Mouse (Mus musculus) C2C12 (cell line): ENCODE measurements at regions not wholly inside any gene's neighbourhood (a gene's known extent, or its start where the extent isn't known, plus 50 kb on each side); places are given as distances from the start of the nearest gene placed in this dataset.

Source experiments
- H3K27me3 ChIP-seq: one replicate; pipeline ENCODE4 v1.6.1; 2011; ENCODE audit not compliant: control insufficient read depth, insufficient read depth, insufficient read length
- H3K36me3 ChIP-seq: one replicate; pipeline ENCODE4 v1.6.1; 2011; ENCODE audit not compliant: control insufficient read depth, insufficient read depth
- H3K4me3 ChIP-seq: one replicate; pipeline ENCODE4 v1.5.1; 2011; ENCODE audit warnings: mild to moderate bottlenecking, control low read depth; ENCODE audit not compliant: poor library complexity, insufficient read depth, severe bottlenecking
- H3K79me2 ChIP-seq: one replicate; pipeline ENCODE4 v1.6.1; 2011; ENCODE audit not compliant: control insufficient read depth, insufficient read depth
- H3K79me3 ChIP-seq: one replicate; pipeline ENCODE4 v1.6.1; 2011; ENCODE audit warnings: low read depth, control low read depth
- H3ac ChIP-seq: one replicate; pipeline ENCODE3; 2011; ENCODE audit warnings: low read depth; ENCODE audit not compliant: control insufficient read depth, insufficient read length
- CEBPB ChIP-seq: IDR thresholded peaks from one replicate; pipeline ENCODE4 v1.6.1; 2011; ENCODE audit warnings: low read depth, mild to moderate bottlenecking, control low read depth, moderate library complexity
- CTCF ChIP-seq: IDR thresholded peaks from one replicate; pipeline ENCODE4 v1.5.1; 2011; ENCODE audit not compliant: control insufficient read depth, insufficient read depth, insufficient read length
- FOSL1 ChIP-seq: IDR thresholded peaks from one replicate; pipeline ENCODE4 v1.8.0; 2011; ENCODE audit warnings: mild to moderate bottlenecking, low read length; ENCODE audit not compliant: poor library complexity, insufficient read depth, severe bottlenecking
- MAX ChIP-seq: IDR thresholded peaks from one replicate; pipeline ENCODE4 v1.6.1; 2011; ENCODE audit warnings: mild to moderate bottlenecking, control low read depth
- MYOD1 ChIP-seq: IDR thresholded peaks from one replicate; pipeline ENCODE4 v1.6.1; 2011; ENCODE audit warnings: low read depth; ENCODE audit not compliant: control insufficient read depth, insufficient read length
- MYOG ChIP-seq: IDR thresholded peaks from one replicate; pipeline ENCODE4 v1.6.1; 2011; ENCODE audit not compliant: control insufficient read depth, insufficient read length; ENCODE audit errors: extremely low read depth
- USF1 ChIP-seq: IDR thresholded peaks from one replicate; pipeline ENCODE4 v1.6.1; 2011; ENCODE audit warnings: low read depth, mild to moderate bottlenecking, control low read depth, moderate library complexity

DNA sequence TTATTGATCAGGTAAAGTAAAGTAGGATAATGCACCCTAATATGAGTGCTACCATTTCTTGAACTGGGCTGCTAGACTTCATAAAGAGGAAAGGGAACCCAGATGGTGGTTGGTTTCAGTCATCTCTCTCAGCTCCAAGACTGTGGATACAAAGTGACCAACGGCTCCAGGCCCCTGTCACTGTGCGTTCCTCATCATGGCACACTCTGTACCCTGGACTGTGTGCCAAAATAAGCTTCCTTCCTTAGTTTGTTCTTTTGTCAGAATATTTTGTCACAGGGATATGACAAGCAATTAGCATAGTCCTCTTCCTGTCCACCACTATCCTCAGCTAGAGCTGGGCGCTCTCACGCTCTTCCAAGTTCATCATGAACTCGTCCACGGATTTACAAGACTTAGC lies 620.9 kb downstream of the Tox3 start:
- H3K79me3 ChIP-seq, result no peaks in the 10 kb centered on the region
- no peaks in the 10 kb centered on the region for H3K27me3 ChIP-seq
- no peak for TF ChIP-seq CTCF
- no peak for TF ChIP-seq MYOD1
- no peak for TF ChIP-seq USF1
- no peak for TF ChIP-seq FOSL1
- TF ChIP-seq MAX, result no peak
- no peak for TF ChIP-seq MYOG
- no peak for TF ChIP-seq CEBPB
- H3K4me3 ChIP-seq, result no peak overlapping the region
- no peaks in the 10 kb centered on the region for H3K79me2 ChIP-seq
- no peaks in the 10 kb centered on the region for H3K36me3 ChIP-seq
- H3ac ChIP-seq, result no peak overlapping the region

DNA sequence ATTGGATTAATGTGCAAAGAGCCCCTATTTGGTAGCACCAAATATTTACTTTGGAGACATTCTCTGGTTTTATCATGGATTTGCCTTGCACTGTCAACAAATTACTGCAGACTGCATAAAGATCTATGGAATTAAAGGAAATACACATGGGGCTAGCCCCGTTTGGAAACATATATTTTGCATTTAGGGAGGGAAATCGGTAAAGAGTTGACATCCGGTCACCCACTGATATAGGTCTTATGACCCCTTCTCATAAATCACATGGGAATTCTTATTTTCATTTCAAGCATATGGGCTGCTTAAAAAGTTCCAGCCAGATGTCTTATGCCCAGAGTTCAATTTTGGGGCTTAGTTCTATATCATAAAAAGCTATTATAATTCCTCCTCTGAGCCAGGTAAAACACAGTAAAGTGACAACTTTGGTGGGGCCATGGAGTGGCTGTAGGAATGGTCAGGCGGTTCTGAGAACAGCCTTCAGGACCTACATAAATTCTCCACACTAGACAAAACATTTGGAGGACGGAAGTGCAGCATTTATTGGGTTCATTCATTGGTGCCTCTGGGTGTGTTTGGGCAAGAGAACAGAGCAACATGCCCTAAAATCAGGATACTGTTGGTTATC lies 626.3 kb downstream of the Tox3 start:
- TF ChIP-seq FOSL1 (no peak), MYOG (no peak), MYOD1 (no peak), CTCF (no peak), MAX (no peak), CEBPB (no peak), USF1 (no peak)
- H3K79me3 ChIP-seq, result no peaks in the 10 kb centered on the region
- H3K79me2 ChIP-seq, result no peaks in the 10 kb centered on the region
- no peaks in the 10 kb centered on the region for H3K36me3 ChIP-seq
- H3K4me3 ChIP-seq, result no peak overlapping the region
- no peak overlapping the region for H3ac ChIP-seq
- H3K27me3 ChIP-seq, result no peaks in the 10 kb centered on the region

DNA sequence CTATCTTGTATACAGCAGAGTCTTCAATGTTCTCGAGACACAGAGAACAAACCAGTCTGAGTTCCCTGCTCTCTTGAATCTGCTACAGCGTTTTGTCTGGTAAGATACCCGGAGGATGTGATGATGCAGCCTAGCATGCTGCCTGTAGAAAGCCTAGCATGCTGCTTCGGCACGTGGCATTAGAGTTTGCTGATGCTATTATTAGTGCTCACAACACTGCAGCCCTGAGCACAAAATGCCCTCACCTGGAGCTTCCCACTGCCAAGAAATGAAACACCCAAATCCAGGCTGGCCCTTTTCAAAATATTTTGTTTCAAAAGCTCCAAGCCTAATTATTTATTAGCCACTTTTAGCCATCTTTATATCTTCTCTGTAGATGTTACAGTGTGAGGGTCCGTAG lies 634.3 kb downstream of the Tox3 start:
- H3K27me3 ChIP-seq, result no peaks in the 10 kb centered on the region
- H3ac ChIP-seq, result no peak overlapping the region
- TF ChIP-seq CEBPB, result no peak
- no peaks in the 10 kb centered on the region for H3K36me3 ChIP-seq
- no peaks in the 10 kb centered on the region for H3K79me2 ChIP-seq
- H3K79me3 ChIP-seq, result no peaks in the 10 kb centered on the region
- H3K4me3 ChIP-seq, result no peak overlapping the region

DNA sequence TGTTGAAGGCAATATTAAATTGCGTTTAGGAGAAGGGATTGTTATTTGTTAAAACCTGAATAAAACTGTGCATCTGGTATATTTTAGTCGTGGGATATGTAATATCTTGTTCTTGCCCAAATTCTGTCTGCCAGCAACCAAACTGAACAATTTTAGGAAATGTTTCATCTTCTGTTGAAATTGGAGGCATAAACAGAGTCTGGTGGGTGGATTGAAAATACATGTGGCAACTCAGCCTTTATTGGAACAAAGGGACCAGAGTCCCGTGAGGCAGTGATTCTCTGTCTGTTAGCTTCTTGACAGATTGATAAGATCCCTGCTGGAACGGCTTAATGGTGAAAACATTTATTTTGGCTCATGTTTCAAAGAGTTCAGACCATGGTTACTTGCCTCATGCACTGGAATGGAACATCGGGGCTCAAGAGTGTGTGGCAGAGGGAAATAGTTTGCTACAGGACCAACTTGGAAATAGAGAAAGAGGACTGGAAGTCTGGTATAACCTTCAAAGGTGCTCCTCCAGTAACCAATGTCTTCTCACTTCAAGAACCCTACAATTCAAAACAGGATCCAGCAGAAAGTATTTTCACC lies 640.7 kb downstream of the Tox3 start:
- TF ChIP-seq CTCF (no peak), CEBPB (no peak), USF1 (no peak), FOSL1 (no peak), MAX (no peak), MYOG (no peak), MYOD1 (no peak)
- no peak overlapping the region for H3K4me3 ChIP-seq

DNA sequence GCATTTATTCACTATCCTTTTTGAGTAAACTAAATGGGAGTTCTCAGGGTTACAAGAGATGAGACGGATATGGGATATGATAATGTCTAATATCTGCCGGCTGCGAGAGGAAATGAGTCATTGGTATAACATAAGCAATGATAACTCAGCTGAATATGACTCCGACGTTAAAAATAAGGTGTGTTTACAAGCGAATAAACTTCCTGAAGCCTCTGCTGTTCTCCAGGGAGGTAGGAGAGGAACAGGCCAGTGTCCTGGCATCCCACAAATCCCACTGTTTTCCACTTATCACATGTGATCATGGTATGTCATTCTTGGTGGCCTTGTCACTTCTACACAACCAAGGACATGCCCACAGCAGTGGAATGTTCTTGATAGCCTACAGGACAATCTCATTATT lies 641.7 kb upstream of the Sall1 start:
- Histone ChIP-seq H3K4me3 (no peak overlapping the region), H3ac (no peak overlapping the region), H3K27me3 (no peaks in the 10 kb centered on the region), H3K79me3 (no peaks in the 10 kb centered on the region), H3K79me2 (no peaks in the 10 kb centered on the region), H3K36me3 (no peaks in the 10 kb centered on the region)
- no peak for TF ChIP-seq USF1
- no peak for TF ChIP-seq MYOG
- no peak for TF ChIP-seq MYOD1
- no peak for TF ChIP-seq CEBPB
- no peak for TF ChIP-seq CTCF
- no peak for TF ChIP-seq FOSL1
- TF ChIP-seq MAX, result no peak

More for the DNA sequence above, 640.7 kb downstream of the Tox3 start:
- no peaks in the 10 kb centered on the region for H3K79me3 ChIP-seq
- no peaks in the 10 kb centered on the region for H3K27me3 ChIP-seq
- no peaks in the 10 kb centered on the region for H3K36me3 ChIP-seq
- H3K79me2 ChIP-seq, result no peaks in the 10 kb centered on the region
- no peak overlapping the region for H3ac ChIP-seq

DNA sequence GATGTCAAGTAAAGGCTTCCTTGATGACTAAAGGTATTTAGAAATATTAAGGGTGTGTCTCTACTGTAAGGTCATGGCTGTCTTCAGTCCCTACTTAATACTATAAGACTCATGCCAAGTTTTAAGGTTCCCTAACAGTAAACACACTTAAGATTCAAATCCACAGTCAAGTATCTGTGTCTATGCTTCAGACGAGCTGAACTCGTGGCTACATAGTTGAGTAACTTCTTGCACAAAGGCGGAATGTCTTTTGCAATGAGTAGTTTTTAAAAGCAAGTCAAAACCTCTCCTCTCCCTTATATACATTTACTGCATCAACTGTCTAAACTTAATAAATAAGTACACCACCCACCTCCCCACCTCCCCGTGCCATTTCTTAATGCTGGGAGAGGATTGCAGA lies 637.0 kb upstream of the Sall1 start:
- Histone ChIP-seq H3K27me3 (no peaks in the 10 kb centered on the region), H3K4me3 (no peak overlapping the region), H3K36me3 (no peaks in the 10 kb centered on the region), H3K79me3 (no peaks in the 10 kb centered on the region), H3ac (no peak overlapping the region), H3K79me2 (no peaks in the 10 kb centered on the region)
- no peak for TF ChIP-seq MAX

DNA sequence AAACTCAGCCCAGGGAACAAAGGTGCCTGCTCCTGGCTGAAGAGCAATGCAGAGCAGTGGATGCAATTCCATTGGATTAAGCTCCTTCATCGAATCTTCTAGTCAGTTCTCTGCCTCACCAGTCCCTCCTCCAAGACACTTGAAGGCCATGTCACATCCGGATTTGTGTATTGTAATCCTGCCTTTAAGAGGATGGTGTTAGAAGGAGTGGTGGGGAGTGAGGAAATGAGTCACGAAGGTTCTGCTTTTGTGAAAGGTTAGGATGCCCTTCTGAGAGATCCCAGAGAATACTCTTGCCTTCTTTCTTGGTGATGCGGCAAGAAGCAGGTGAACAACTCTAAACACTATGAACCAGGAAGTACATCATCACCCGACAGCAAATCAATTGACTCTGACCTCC lies 636.4 kb upstream of the Sall1 start:
- Histone ChIP-seq H3K79me2 (no peaks in the 10 kb centered on the region), H3K4me3 (no peak overlapping the region), H3ac (no peak overlapping the region), H3K36me3 (no peaks in the 10 kb centered on the region), H3K79me3 (no peaks in the 10 kb centered on the region), H3K27me3 (no peaks in the 10 kb centered on the region)
- TF ChIP-seq MAX, result no peak
